Mouse (Mus musculus) liver, embryonic 15.5 days (tissue): ENCODE measurements around the gene Snx18. TPM values are rescaled to one million over a fixed set of nuclear protein-coding genes. Genes with fewer than 3 reads are reported as not detected.

Experiments
- ATAC-seq: fragments of 200-750 bp; cut with Nextera tagmentation; 2 replicates; pipeline ENCODE4 v1.8.0; 2017; ENCODE audit warnings: moderate number of reproducible peaks, mild to moderate bottlenecking, moderate library complexity; ENCODE audit not compliant: insufficient read depth
- H3K27ac ChIP-seq: fragments of 300-500 bp; sonication (generic); replicated peaks from 2 replicates; pipeline ENCODE4 v1.5.1; 2015; ENCODE audit warnings: mild to moderate bottlenecking, inconsistent platforms
- H3K27me3 ChIP-seq: fragments of 300-500 bp; sonication (generic); 2 replicates; pipeline ENCODE4 v1.6.1; 2015; ENCODE audit warnings: mild to moderate bottlenecking, inconsistent platforms
- H3K36me3 ChIP-seq: fragments of 300-500 bp; sonication (generic); replicated peaks from 2 replicates; pipeline ENCODE4 v1.6.1; 2015; ENCODE audit warnings: moderate library complexity, mild to moderate bottlenecking, inconsistent platforms
- H3K4me1 ChIP-seq: fragments of 300-500 bp; sonication (generic); replicated peaks from 2 replicates; pipeline ENCODE4 v1.6.1; 2015; ENCODE audit warnings: inconsistent platforms
- H3K4me2 ChIP-seq: fragments of 300-500 bp; sonication (generic); 2 replicates; pipeline ENCODE4 v1.6.1; 2015; ENCODE audit warnings: moderate library complexity, mild to moderate bottlenecking, inconsistent platforms
- H3K4me3 ChIP-seq: fragments of 300-500 bp; sonication (generic); replicated peaks from 2 replicates; pipeline ENCODE4 v1.5.1; 2015; ENCODE audit warnings: mild to moderate bottlenecking, inconsistent platforms
- H3K9ac ChIP-seq: fragments of 300-500 bp; sonication (generic); 2 replicates; pipeline ENCODE4 v1.6.1; 2015; ENCODE audit warnings: moderate library complexity, mild to moderate bottlenecking, inconsistent platforms
- H3K9me3 ChIP-seq: fragments of 300-500 bp; sonication (generic); replicated peaks from 2 replicates; pipeline ENCODE4 v1.6.1; 2016; ENCODE audit warnings: inconsistent platforms
- WGBS: fragments of 180-500 bp; shearing (Covaris S2); methylation state at CpG from one replicate; pipeline ENCODE4 v1.1.7; 2015; ENCODE audit warnings: mixed read lengths; ENCODE audit not compliant: insufficient replicate concordance; 5-methylcytosine and 5-hydroxymethylcytosine counted together
- polyA plus RNA-seq: library from polyadenylated mRNA; unstranded; fragments of >200 nt; fragmentation: Nextera tagmentation; extraction: Ambion mirVana; gene quantifications from 2 replicates; pipeline ENCODE4 v1.2.1, GENCODE M21; 2015

Gene Snx18
- polyA plus RNA-seq, 1 experiment from 2014 or later = 5.7 TPM

DNA sequence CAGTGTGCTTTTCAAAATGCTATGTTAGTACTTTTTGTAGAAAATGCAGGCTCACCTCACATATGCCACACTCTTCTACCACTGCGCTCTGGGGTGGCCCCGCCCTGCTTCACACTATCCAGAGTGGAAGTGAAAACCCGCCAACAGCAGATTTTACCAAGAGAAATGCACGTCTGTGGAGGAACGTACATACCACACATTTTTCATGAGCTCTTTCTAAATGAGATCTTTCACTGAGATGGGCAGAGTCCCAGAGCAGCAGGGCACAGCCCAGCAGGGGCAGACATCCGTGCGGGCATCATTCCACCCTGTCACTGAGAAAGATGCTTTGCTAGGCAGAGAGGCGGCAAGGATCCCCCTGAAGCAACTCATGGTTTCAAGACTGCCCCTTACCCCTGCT lies 22.4 kb downstream of the Snx18 start:
- H3K9ac ChIP-seq = no peak overlapping the region
- no peak overlapping the region for H3K4me2 ChIP-seq
- H3K27ac ChIP-seq = no peak overlapping the region
- WGBS = 69% methylated on average over 8 of the region's 8 CpGs
- no peak overlapping the region for H3K4me3 ChIP-seq
- peaks cover 36% of the 10 kb centered on the region for H3K4me1 ChIP-seq
- ATAC-seq = no peak
- no peaks in the 10 kb centered on the region for H3K9me3 ChIP-seq
- no peaks in the 10 kb centered on the region for H3K27me3 ChIP-seq
- H3K36me3 ChIP-seq = peaks cover 23% of the 10 kb centered on the region; the same call in 1 of the 2 replicates

DNA sequence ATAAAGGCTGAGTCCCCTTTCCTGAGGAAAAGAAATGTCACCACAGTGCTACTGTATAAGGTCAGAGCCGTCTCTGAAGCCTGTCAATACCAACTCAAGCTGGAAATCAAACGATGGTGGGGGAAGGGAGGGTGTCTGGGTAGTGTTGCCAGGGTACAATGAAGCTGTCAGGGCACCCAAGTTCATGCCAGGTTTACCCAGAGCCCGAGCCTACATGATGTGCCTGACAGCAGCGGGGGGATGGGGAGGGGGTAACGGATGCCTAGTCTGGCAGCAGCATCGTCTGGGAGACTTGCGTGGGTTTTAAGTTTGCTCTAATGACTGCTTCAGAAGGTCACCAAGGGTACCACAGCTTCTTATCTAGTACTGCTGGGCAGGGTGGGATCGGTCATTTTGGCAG lies 23.1 kb downstream of the Snx18 start:
- Histone ChIP-seq H3K27ac (no peak overlapping the region), H3K9me3 (no peaks in the 10 kb centered on the region), H3K27me3 (no peaks in the 10 kb centered on the region), H3K4me1 (peaks cover 35% of the 10 kb centered on the region), H3K4me2 (no peak overlapping the region), H3K9ac (no peak overlapping the region), H3K36me3 (peaks cover 27% of the 10 kb centered on the region; the same call in 1 of the 2 replicates), H3K4me3 (no peak overlapping the region)
- ATAC-seq = no peak
- WGBS = 63% methylated on average over 8 of the region's 8 CpGs

DNA sequence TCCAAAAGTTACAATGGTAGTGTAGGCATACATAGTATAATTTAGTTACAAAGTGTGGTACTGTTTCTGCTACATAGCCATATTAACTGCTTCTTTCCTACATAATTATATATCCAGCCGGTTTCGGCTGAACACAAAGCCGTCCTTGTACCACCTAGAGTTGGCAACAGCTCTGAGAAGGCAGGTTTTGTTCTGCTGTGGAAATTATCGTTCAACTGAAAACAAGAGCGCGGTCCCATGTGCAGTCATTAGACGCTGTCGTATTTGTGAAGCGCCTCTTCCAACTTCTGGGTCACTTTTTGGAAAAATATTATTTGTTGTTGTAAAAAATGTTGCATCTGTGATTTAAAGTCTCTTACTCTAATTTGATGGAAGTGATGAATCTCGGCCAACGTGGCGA lies 24.0 kb downstream of the Snx18 start:
- ATAC-seq = no peak
- H3K4me2 ChIP-seq = no peak overlapping the region
- no peak overlapping the region for H3K4me3 ChIP-seq
- H3K4me1 ChIP-seq = peaks cover 26% of the 10 kb centered on the region
- H3K27ac ChIP-seq = no peak overlapping the region
- peaks cover 29% of the 10 kb centered on the region; the same call in 1 of the 2 replicates for H3K36me3 ChIP-seq
- no peak overlapping the region for H3K9ac ChIP-seq
- H3K27me3 ChIP-seq = no peaks in the 10 kb centered on the region
- no peaks in the 10 kb centered on the region for H3K9me3 ChIP-seq
- 88% methylated on average over 12 of the region's 12 CpGs for WGBS

DNA sequence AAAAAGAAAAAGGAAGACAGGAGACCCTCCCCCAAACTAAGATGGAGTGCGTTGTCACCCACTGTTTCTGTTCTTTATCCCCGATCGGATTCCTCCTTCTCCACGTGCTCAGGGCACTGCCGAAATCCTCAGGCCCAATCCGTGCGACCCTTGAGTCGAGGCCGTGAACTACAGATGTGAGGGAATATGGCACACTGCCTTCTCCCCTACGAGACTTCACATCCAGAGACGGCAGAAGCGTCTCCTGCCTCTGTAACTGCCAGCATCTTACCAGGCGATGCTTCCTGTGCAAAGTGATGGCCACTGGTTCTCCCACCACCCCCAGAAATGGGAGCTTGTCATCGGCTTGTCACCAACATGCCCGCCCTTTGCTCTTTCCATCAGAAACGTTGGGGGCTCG lies 24.7 kb downstream of the Snx18 start:
- no peak for ATAC-seq
- no peak overlapping the region for H3K4me3 ChIP-seq
- no peaks in the 10 kb centered on the region for H3K9me3 ChIP-seq
- H3K27ac ChIP-seq = no peak overlapping the region
- WGBS = 84% methylated on average over 17 of the region's 17 CpGs
- H3K4me2 ChIP-seq = no peak overlapping the region
- H3K4me1 ChIP-seq = peaks cover 25% of the 10 kb centered on the region
- no peak overlapping the region for H3K9ac ChIP-seq
- no peaks in the 10 kb centered on the region for H3K27me3 ChIP-seq
- peaks cover 29% of the 10 kb centered on the region; the same call in 1 of the 2 replicates for H3K36me3 ChIP-seq

DNA sequence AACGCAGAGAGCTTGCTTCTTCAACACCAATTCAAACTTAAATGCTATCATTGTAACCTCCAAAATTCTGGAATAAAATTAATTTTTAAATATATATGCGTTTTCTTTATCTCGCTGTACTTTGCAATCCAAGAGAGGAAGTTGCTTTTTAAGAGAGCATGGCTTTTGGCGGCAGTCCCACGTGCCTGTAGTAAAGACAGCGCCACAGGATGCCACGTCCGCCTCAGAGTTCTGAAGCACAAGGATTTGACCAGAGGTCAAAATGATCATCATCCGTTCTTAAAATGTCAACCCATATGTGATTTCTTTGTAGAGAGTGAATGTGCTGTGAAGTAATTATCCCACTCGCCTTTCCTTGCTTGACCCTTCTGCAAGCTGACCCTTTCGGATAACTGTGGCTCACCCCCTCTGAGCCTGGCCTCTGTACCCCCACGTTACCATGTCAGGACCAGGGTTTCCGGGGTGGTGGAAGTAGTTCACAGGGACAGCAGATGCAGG lies 25.6 kb downstream of the Snx18 start:
- H3K27ac ChIP-seq = no peak overlapping the region
- ATAC-seq = no peak
- 74% methylated on average over 13 of the region's 13 CpGs for WGBS
- no peak overlapping the region for H3K4me2 ChIP-seq
- no peak overlapping the region for H3K9ac ChIP-seq
- H3K9me3 ChIP-seq = no peaks in the 10 kb centered on the region
- no peak overlapping the region for H3K4me3 ChIP-seq
- no peaks in the 10 kb centered on the region for H3K27me3 ChIP-seq
- peaks cover 29% of the 10 kb centered on the region; the same call in 1 of the 2 replicates for H3K36me3 ChIP-seq
- H3K4me1 ChIP-seq = peaks cover 22% of the 10 kb centered on the region

DNA sequence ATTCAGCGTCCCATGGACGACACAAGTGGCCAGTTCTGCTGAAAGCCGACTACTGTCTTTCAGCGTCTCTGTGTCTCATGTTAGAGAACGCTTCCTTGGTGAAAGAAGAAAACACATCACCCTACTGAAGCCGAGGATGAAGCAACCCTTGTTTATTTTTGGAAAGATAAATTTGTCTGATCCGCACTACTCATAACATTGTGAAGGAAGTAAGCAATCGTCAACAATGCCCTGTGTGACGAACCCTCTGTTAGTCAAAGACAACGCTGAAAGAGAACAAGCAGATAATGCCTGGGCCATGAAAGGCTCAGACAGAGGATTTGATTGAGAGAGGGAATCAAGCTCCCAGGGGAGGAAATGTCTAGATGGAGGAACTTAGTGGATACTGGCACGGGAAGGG lies 27.0 kb downstream of the Snx18 start:
- Histone ChIP-seq H3K9ac (no peak overlapping the region), H3K27me3 (no peaks in the 10 kb centered on the region), H3K36me3 (peaks cover 29% of the 10 kb centered on the region; the same call in 1 of the 2 replicates), H3K9me3 (no peaks in the 10 kb centered on the region), H3K27ac (no peak overlapping the region), H3K4me3 (no peak overlapping the region), H3K4me2 (no peak overlapping the region), H3K4me1 (peaks cover 10% of the 10 kb centered on the region)
- ATAC-seq = no peak
- WGBS = 75% methylated on average over 11 of the region's 11 CpGs

DNA sequence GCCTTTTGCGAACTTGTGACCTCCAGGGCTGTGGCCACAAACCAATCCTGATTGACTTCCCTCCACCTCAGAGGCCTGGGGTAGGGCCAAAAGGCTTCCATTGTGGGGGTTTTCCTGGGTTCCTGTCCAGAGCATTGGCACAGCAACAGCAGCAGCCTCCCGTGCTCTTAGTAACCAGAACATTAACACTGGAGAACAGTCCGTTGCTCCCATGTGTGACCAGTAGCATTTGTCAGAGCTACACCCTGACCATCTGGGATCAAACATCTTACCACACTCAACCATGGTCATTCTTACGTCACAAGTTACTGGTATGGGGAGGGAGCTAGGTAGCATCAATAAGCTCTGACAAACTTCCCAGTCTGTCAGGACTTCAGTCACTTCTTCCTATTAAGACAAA lies 28.1 kb downstream of the Snx18 start:
- H3K4me2 ChIP-seq = no peak overlapping the region
- H3K27ac ChIP-seq = no peak overlapping the region
- no peak overlapping the region for H3K4me3 ChIP-seq
- H3K27me3 ChIP-seq = no peaks in the 10 kb centered on the region
- H3K9me3 ChIP-seq = no peaks in the 10 kb centered on the region
- H3K9ac ChIP-seq = no peak overlapping the region
- WGBS = 70% methylated on average over 4 of the region's 4 CpGs
- 0 out of 2 replicates have a peak, but pooled peaks cover 5% of the 10 kb centered on the region for H3K4me1 ChIP-seq
- no peak for ATAC-seq
- H3K36me3 ChIP-seq = peaks cover 29% of the 10 kb centered on the region; the same call in 1 of the 2 replicates

DNA sequence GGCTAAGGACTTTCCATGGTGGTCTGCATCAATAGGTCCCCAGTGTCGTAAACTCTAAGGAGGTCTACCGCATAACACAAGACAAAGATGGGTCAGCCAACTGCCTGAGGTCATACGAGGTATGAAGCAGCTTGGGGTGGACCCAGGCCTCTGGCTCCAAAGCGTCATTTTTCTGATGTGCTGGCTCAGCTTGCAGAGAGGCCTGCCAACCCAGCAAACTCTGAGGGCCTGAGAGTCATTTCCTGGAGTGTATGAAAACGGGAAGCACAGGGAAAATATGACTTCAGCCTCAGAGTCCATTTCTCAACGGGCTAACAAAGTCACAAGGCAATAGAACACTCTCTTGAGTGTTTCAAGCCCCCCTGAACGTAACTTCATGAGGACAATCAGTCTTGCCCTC lies 28.9 kb downstream of the Snx18 start:
- Histone ChIP-seq H3K27ac (no peak overlapping the region), H3K4me1 (0 out of 2 replicates have a peak, but pooled peaks cover 5% of the 10 kb centered on the region), H3K9ac (no peak overlapping the region), H3K4me3 (no peak overlapping the region), H3K9me3 (no peaks in the 10 kb centered on the region), H3K27me3 (no peaks in the 10 kb centered on the region), H3K36me3 (peaks cover 29% of the 10 kb centered on the region; the same call in 1 of the 2 replicates), H3K4me2 (no peak overlapping the region)
- ATAC-seq = no peak
- 43% methylated on average over 7 of the region's 7 CpGs for WGBS

DNA sequence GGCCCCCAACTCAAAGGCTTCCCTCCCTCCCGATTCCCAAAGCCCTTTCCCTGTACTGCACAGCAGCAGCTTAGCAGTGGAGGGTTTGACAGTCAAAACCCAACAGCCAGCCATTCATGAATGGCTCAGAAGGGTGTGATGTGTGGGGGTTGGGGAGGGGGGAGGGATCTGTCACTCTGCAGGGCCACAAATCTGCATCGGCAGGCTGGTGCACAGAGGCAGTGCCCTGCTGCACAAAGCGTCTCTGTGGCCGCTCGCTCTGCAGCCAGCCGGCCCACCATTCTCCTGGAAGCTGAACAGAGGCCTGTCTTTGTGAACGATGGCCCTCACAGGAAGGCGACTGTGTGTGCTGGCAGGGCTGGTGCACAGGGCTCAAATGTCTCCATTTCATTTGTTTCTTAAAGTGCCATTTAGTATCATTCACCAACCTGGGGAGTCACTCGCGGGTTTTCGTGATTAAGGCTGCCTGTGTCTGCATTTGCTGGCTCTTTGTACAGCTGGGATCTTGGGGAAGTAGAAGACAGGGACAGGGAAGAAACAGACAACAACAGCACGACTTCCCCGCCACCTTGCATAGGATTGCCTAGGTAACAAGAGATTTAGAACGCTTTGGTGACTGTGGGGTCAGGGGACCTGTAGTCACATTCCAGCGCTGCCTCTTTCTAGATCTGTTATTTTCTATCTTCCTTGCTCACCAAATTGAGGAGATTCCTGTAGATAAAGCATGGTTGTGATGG lies 31.0 kb downstream of the Snx18 start:
- WGBS = 38% methylated on average over 15 of the region's 15 CpGs
- Histone ChIP-seq H3K27ac (no peak overlapping the region), H3K9ac (no peak overlapping the region), H3K36me3 (peaks cover 15% of the 10 kb centered on the region; the same call in 1 of the 2 replicates), H3K9me3 (no peaks in the 10 kb centered on the region), H3K4me2 (no peak overlapping the region), H3K4me3 (no peak overlapping the region), H3K27me3 (no peaks in the 10 kb centered on the region), H3K4me1 (0 out of 2 replicates have a peak, but pooled peaks cover 5% of the 10 kb centered on the region)
- ATAC-seq = no peak

DNA sequence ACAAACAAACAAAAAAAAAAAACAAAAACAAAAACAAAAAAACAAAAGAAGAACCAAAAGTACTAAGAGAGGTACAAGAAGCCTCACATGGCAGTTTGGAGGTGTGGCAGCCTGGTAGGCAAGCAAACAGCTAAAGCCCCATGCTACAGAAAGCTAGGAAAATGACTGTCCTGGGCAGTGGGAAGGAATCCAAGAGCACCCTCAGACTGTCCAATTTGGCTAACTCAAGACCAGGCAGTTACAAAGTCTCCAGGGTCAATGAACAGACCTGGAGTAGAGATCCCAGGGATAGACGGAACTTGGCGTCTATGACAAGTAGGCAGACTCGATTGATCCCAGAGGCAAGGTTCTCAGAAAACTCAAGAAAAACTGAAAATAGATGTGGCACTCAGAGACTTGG lies 32.8 kb downstream of the Snx18 start:
- no peak overlapping the region for H3K27ac ChIP-seq
- no peak overlapping the region for H3K4me3 ChIP-seq
- no peaks in the 10 kb centered on the region for H3K9me3 ChIP-seq
- no peak overlapping the region for H3K9ac ChIP-seq
- WGBS = 83% methylated on average over 3 of the region's 3 CpGs
- no peak overlapping the region for H3K4me2 ChIP-seq
- no peaks in the 10 kb centered on the region for H3K27me3 ChIP-seq
- H3K36me3 ChIP-seq = peaks cover 3% of the 10 kb centered on the region; the same call in 1 of the 2 replicates
- no peak for ATAC-seq
- no peaks in the 10 kb centered on the region for H3K4me1 ChIP-seq

DNA sequence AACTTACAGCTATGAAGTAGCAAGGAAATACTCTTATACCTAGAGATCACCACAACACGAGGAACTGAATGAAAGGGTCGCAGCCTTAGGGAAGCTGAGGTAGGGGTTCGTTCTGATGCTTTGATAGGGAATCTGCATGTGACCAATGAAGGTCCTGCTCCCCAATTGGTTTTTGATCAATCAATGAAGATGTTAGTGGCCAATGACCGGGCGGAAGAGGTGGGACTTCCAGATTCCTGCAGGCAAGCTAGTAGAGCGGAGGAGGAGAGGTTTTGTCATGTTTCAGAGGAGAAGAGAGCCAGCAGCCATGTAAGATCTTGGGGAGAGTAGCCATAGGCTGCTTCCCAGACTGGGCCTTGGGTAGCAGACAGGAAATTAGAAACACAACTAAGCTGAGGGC lies 33.9 kb downstream of the Snx18 start:
- WGBS = 66% methylated on average over 6 of the region's 6 CpGs
- H3K9me3 ChIP-seq = no peaks in the 10 kb centered on the region
- H3K36me3 ChIP-seq = no peaks in the 10 kb centered on the region
- H3K27ac ChIP-seq = no peak overlapping the region
- H3K4me3 ChIP-seq = no peak overlapping the region
- H3K27me3 ChIP-seq = no peaks in the 10 kb centered on the region
- no peak overlapping the region for H3K9ac ChIP-seq
- no peaks in the 10 kb centered on the region for H3K4me1 ChIP-seq
- H3K4me2 ChIP-seq = no peak overlapping the region
- no peak for ATAC-seq
